Mouse (Mus musculus) CD4-positive, CD25-positive, alpha-beta regulatory T cell, adult 2 months (primary cell): Measurements from ENCODE around the gene Ephb3.

Experiments used
- DNase-seq: peaks from one replicate; pipeline ENCODE4 v3.0.0-alpha.2; 2012; ENCODE audit warnings: low read depth, low spot score

Ephb3 gene

DNA sequence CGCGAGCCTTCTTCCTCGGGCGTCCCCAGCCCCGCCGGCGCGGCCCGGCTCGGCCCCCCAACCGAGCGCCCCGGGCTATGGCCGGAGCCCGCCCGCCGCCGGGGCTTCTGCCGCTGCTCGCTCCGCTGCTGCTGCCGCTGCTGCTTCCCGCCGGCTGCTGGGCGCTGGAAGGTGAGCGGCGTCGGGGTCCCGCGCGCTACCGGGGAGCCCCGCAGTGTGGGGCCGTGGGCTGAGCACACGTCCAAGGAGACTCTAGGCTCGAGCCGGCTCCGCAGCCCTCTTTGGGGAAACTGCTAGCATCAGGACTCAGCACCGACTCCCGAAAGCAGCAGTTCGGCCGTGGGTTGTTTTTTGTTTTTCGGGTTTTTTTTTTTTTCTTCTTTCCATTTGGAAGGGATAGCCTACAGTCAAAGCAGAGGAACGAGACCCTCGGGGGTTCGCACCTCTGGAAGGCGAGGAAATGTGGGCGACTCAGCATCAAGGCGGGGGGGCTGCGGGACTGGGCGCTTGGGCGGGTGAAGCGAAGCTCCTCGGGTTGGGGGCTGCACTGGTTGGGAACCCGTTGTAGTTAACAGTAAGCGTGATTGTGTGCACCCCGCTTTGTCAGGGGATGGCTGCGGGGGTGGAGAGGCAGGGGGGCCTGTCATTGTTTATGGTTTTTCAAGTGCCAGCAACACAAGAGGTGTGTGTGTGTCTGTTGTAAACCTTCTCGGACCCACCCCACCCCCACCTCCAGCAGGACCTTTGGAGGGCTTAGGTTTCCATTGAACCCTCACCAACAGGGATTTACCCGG, 735 bp downstream of the Ephb3 start:
- no peak for DNase-seq

DNA sequence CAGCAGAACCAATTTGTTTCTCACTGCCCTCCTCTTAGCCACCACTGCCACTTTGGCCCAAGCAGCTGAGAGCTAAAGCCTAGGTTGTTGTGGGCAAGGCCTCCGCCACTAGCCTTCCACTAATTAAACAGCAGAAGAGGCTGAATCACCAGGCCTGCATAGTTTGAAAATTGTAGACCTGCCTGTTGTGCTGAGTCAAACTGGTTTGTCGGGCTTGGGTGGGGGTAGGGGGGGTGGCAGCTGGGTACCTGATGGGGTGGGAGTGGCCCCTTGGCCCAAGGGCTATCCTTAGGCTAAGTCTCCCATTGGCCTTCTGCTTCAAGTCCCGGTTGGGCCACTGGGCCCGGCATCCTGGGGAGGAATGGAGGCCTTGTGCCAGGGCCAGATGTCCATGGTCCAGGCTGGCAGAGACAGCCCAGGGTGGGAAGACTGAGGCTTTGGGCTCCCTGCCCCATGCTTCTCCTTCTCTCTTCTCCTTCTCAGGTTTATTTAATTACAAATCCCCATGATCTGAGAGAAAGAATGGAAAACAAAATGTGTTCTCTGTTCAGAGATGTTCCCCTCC, 3.5 kb downstream of the Ephb3 start:
- DNase-seq = no peak

DNA sequence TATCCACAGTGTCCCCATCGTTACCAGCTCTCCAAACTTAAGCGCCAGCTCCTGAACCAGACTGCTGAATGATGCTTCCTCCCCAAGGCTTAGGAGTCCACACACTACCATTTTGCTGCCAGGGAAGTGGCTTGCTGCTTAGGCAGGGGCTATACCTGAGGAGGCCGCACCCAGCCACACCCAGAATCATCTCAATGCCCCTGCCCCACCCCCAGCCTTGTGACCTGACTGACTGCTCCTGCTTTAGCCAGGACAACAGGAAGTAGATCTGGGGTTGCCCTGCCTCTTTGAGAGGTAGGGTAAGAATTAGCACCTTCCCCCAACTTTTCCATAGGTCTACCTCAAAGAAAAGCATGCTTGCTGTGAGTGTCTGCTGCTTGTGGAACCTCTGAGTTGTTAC, 4.7 kb downstream of the Ephb3 start:
- DNase-seq = no peak

DNA sequence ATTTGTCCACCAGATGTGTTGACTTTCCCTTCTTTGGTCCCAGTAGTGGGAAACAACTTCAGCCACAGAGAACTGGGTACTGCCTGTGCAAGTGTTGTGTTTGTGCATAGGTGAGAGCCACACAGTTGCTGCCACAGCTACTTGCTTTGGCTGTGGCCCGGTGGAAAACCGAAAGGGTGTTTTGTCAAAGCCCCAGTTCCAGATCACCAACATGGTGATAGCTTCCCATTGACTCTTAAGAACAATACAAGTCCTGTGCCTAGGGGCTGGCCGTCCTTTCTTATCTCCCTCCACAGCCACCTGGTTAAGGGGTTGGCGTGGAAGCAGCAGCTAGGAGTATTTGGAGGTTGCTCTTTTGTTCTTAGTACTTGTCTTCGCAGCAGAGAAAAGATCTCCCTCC, 5.6 kb downstream of the Ephb3 start:
- no peak for DNase-seq

DNA sequence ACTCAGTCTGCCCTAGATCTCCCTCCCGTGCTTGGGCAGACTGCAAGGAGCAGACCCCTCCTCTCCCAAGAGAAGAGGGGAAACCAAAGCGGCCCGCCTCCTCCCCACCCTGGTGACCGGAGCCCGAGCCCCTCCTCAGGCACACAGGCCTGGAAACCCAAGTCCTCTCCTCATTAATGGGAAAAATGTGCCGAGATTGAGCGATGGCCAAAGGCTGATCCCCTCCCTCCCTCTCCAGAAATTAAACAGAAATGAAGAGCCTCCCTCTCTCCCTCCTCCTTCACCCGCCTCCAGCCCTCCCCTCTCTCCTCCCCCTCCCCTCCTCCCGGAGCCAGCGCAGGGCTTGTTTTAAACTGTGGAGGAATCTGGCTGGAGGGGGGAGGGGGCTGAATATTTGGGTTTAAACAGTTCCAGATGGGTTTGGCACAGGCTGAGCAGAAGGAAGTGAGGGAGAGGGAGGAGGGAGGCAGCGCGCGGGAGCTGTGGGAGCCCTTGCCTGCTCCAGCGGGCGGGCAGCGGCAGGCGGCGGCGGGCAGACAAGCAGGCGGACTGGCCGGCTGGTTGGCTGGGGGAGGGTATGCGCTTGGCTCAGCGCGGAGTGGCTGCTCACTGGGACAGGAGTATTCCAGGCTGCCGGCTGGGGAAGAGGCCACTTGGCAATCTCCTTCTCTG, 6.2 kb downstream of the Ephb3 start:
- DNase-seq = no peak

DNA sequence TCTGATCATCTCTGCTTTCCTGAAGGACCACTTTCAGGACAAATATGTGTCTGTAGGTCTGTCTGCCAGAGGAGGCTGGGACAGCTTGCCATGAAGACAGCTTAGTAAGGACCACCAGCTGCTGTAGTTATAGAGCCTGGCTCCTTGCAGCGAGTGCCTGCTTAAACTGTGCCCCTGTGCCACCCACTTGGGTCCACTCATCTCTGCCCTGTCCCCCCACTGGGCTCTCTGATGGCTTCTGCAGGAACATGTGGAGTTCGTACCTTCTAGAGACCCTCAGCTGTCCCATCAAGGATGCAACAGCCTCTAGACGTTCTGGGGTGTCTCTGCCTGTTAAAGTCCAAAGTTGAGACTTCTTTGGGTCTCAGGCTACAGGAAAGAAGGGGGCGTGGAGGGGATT, 6.9 kb downstream of the Ephb3 start:
- DNase-seq = no peak

DNA sequence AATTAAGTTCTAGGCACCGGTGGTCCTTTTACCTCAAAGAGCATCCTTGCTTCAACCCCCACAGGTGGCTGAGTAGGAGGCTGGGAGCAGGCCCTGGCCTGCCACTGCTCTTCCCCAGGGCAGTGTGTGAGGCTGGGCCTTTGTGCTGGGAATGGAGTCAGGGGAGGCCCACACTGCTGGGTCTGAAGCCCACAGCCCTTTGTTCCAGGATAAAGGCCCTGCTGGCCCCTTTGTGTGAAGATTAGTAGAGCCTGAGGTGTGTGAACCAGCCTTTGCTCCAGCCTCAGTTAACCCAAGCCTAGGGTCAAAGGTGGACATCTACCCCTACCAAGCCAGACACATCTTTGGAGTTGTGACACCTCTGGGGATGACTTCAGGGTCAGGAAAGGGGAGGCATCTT, 7.8 kb downstream of the Ephb3 start:
- no peak for DNase-seq

DNA sequence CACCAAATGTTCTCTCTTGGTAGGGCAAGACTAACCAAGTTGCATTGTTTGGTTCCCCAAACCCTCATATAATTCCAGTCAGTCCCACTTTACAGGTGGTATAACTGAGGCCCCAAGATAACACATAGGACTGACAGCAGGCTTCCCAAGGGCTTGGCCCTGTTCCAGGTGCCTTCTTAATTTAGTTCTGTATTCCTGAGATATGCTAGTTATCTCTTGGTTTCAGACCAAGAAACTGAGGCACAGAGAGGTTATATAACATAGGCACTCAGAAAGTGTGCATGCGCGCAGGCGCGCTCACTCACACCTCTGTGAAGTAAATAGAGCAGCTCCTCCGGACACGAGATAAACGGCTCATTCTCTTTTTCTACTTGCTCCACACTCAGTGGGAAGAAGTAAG, 9.4 kb downstream of the Ephb3 start:
- no peak for DNase-seq

DNA sequence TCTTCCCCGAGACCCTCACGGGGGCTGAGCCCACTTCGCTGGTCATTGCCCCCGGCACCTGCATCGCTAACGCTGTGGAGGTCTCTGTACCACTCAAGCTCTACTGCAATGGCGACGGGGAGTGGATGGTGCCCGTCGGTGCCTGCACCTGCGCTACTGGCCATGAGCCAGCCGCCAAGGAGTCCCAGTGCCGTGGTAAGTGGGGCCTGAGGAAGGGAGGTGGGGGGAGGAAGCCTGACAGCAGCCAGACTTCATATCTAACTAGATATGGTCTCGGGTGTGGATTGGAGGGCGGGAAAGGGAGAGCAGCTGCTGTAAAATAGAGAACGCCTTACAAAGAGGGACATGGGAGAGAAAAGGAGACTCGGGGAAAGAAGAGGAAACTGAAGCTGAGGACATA, 10.2 kb downstream of the Ephb3 start:
- DNase-seq = no peak

DNA sequence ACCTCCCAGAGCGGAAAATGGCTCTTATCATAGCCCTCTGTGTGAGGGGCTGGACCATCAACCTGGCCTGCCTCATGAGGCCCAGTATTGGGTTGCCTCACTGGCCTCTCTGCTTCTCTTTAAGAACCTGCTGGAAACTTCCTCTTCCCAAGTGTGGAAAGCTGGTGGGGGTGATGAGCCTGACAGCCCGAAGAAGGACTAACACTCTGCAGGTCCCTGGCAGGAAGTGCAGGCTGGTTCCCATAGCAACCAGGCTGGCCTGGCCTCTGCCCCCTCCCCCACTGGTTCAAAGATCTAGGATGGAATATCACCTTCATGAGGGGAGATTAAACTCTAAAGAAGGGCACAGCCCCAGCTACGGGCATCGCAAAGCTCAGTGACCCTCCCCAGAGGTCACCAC, 11.5 kb downstream of the Ephb3 start:
- no peak for DNase-seq

DNA sequence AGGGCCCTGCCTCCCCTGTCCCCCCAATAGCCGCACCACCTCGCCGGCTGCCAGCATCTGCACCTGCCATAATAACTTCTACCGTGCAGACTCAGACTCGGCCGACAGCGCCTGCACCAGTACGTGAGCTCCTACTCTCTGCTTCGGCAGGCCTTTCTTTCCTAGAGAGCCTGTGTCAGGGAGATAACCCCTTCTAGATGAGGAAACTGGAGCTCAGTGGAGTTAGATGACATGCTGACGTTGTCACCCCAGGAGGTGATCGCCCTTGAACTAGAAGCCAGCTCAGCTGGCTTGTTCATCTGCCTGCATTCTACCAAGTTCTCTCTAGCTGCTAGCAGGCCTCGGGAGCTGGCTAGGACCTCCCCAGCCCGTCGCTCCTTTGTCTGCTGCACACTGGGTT, 12.7 kb downstream of the Ephb3 start:
- DNase-seq = no peak

DNA sequence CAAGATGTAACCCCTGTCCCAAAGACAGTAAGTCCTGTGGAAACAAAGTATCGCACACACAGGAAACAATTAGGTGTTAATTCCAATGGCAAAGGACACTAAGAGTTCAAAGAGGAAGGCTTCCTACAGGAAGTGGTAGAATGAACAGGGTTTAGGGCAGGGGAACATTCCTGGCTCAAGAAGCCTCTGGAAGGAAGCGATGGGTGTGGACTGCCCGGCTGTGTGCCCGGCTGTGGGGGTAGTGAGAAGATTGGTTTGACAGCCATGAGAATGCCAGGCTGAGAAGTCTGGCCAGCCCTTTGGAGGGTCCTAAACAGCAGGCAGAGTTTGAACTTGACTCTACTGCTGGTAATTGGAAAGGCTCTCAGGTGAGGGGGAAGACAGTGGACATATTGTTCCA, 15.1 kb downstream of the Ephb3 start:
- DNase-seq = no peak

DNA sequence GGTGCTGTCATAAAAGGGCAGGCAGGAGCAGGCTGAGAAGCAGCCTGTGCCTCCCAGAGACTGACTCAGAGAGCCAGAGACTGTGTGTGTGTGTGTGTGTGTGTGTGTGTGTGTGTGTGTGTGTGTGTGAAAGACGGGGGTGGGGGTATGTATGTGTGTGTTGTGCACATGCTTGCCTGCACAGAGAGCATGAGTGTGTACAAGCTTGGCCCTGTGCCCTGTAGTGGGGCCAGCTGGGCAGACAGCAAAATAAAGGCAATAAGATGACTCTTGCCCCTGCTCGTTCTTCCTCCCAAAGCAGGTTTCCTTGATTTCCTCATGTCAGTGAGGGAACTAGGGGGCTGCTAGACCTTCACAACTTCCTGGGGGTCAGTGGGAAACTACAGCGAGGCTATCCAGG, 18.5 kb downstream of the Ephb3 start:
- DNase-seq = no peak

DNA sequence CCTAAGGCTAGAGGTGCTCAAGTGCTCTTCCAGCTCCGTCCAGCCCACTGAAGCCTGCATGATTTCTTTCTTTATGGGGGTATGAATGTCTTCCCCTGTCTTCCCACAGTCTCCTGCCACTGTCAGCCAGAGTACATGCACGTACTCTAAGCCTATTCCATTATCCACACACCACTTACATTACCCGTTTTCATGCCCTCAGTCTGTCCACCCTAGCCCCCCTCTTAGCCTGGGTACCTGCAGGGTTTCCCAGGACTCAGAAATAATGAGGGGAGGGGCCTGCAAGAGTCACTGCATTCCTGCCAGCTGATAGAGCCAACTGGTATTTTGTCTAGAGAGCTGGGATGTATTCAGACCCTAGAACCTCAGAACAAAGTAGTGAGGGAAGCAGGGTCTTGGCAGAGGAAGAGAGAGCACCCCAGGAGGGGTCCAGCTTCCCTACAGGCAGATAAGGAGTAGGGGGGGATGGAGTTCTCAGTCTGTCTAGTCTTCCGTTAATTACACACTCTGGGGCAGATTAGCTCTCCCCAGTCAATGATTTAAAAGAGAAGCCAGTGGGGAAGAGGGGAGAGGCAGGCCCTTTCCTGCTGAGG, 20.2 kb downstream of the Ephb3 start:
- no peak for DNase-seq

DNA sequence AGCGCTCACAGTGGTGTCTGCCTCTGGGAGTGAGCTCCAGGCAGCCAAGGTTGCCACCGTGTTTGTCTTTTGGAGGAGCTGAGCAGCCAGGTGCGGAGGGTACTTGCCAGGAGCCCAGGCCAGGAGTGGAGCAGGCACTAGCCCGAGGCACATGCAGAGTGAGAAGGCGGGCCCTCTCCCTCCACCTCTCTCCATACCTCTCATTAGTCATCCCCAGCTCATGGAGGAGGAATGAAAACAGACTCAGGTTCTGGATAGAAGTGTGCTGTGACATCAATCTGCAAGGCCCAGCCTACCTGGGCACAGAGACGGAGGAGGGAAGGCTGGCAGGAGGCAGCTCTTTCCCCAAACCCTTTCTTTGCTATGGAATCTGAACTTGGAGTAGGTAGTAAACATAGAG, 22.1 kb downstream of the Ephb3 start:
- DNase-seq = no peak

DNA sequence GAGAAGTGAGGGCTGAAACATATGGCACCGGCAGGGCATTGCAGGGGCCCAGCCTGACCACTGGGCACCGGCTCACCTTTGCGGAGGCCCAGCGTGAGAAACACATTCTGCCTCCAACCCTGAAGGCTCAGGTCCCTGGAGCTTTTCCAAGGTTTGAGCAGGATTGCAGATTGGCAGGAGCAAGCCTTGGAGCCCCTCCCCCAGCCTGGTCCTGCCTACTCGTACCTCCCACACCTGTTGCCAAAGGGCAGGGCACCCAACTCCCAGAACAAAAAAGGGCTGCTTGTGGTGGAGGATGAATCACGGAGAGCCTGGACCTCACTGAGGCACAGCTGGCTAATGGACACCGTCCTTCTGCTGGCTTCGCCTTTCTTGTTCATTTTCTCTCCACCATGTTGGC, 30.6 kb downstream of the Ephb3 start:
- DNase-seq = no peak

DNA sequence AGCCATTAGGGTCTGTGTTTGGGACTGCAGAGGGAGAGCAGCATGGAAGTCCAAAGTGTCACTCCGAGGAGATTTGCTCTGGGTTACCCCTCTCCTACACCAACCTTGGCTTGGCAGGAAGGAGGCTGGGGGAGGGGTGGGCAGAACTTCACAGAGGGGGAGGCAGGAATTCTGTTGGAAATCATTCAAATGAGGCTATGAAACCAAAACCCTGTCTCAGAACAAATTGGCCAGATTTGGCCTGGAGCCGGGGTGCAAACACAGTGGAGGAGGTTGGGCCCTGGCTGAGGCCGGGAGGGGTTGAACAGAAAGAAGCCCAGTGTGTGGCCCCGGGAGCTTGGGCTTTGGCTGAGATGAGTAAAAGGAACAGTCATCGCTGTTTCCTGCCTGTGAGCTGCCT, 34.2 kb downstream of the Ephb3 start:
- DNase-seq = no peak

DNA sequence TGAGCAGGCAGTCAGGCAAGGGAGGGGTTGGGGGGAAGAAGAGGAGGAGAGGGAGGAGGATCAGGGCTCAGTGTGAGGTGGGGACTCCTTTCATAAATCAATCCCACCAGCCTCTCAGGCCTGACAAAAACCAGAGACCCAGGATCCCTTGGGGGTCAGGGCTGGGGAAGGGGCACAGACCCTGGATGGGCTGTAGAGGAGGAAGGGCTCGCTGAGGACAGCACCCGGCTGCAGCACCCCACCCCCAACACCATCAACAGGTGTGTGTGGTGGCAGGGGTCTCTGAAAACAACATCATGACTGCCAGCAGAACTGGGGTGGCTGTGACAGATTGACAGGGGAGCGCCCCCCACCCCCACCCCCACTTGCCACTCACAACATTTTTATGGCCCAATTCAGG, 36.0 kb downstream of the Ephb3 start:
- no peak for DNase-seq

DNA sequence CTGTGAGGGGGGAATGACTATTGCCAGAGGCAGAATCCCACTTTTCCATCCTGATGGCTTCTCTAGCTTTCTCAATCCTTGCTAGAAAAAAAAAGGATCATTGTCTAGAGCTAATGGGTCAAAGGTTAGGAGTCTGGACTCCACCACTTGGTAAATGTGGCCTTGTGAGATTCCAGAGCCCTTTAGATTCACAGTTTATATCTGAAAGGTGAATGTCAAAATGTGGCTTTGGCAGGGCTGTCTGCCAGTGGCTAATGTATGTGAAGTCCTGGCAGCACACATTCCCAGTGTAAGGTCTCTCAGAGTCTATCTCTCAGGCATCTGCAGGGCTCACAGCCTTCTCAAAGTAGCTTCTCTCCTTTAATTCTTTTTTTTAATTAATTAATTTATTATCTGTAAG, 36.5 kb downstream of the Ephb3 start:
- no peak for DNase-seq

DNA sequence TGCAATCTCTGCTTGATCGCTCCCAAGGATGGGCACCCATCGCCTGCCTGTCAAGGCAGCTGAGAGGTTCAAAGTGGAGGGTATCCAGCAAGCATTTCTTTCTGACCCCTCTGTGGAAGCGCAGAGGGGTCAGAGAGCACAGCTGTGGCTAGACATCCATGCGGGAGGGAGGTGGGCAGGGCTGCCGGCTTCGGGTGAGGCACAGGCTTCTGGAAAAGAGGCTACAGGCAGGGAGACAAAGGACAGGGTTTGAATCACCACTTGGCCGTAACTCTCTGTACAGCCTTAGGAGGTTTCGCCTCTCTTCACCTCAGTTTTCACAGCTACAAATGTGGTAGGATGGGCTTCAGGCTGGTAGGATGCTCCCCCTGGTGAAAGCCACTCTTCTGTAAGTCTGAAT, 38.4 kb downstream of the Ephb3 start:
- no peak for DNase-seq

DNA sequence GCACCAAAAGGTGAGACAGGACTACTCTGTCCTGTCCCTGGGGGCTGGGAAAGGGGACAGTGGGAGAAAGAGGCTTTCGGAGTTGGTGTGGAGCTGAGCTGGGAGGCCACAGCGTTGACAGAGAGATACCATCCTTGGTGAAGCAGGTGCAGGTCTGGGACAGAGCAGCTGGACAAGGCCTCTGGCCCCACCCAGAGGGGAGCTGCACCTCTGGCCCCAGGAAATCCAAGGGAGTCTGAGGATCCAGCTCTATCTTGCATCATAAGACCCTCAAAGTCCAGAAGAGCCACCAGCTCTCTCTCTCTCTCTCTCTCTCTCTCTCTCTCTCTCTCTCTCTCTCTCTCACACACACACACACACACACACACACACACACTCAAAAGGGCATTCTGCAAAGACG, 40.2 kb downstream of the Ephb3 start:
- DNase-seq = no peak

DNA sequence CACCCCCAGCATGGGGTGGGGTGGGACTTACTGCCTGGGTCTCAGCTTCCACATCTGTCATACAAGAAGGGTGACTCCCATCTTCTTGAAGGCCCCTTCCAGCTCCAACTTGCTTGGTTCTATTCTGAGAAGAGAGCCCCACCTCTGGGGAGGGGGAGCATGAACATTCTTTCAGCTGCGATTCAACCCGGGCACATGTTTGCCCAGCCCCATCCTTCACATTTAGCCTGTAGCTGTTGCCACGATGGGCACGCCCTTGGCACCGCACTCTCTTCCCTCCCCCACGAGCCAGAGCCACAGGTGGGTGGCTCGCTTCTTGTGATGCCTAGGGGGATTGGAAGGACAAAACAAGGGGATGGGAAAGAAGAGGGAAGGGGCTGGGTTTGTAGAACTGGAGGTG, 40.8 kb downstream of the Ephb3 start:
- no peak for DNase-seq

DNA sequence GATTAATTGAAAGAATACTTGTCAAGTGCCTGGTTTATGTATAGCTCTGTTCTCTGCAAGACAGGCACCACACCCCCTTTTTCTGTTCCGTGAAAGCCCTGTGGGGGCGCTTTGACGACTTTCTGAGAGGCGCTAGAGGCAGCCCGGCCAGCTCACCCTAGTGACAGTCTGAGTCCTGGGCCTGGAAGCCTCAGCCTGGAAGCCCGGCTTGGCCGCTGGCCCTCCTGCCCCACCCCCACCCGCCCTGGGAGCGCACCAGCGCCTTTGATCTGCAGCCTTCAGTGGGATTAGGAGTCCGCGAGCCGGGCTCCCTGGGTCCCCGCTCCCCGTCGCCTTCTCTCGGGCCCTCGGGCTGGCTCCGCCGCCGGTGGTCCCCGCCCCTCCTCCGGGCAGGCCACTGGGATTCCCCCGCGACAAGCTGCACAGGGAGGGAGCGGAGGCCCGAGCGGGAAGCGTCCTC, 41.4 kb downstream of the Ephb3 start:
- peak; percentile 76 for DNase-seq
